Comparison of ENCODE assay signal across 22 mouse cellular contexts in genomic region chr19:3537658-3538057, GRCm38 (mm10). TPM values are rescaled to one million over a fixed set of nuclear protein-coding genes. Genes with fewer than 3 reads are reported as not detected.
DNase-seq lines count a peak whose midpoint lies in the region; ATAC-seq and TF ChIP-seq lines count a peak whose summit lies in the region.
"Had no signal": no experiment of that assay in that cellular context is flagged by ENCODE, and none has a peak within 500 bp of the region (broad histone marks: within the 10 kb centered on the region; RNA-seq: fewer than 3 reads in every experiment).

No protein-coding gene starts in this region.

- H3K9me3 ChIP-seq in ES-E14 (ENCODE audit: control insufficient read depth, insufficient read depth, low read depth, low read length), result no peaks in the 10 kb centered on the region
- H3K9me3 ChIP-seq: heart, embryonic 10.5 days; limb, embryonic 12.5 days; stomach, embryonic 15.5 days had no signal

- no peak for TF ChIP-seq CTCF in layer of hippocampus, adult 2 months (conservative IDR thresholded peaks at IDR 0.05)
- no peak for TF ChIP-seq CTCF in lung, adult 2 months (IDR thresholded peaks at IDR 0.05; ENCODE audit: insufficient read depth, low read length)

- 0 out of 2 replicates have a peak, but pooled peaks have one; percentile 39 for ATAC-seq in common myeloid progenitor, adult 5-6 weeks (replicated peaks; ENCODE audit: low read depth, poor library complexity, severe bottlenecking)
- peak; percentile 90 for ATAC-seq in monocyte, adult 5-6 weeks (replicated peaks; ENCODE audit: insufficient number of reproducible peaks, low FRiP score, low TSS enrichment, poor library complexity, severe bottlenecking)
- ATAC-seq: CD4-positive, CD25-positive, alpha-beta regulatory T cell, adult 4 months; hindbrain, postnatal 0 days; intestine, embryonic 16.5 days had no signal

- no peak overlapping the region for H3K9ac ChIP-seq in ES-E14 (ENCODE audit: insufficient read depth, low read depth, low read length, poor library complexity, severe bottlenecking)
- H3K9ac ChIP-seq: limb, embryonic 12.5 days; lung, embryonic 14.5 days; stomach, embryonic 15.5 days had no signal

- no peaks in the 10 kb centered on the region for H3K36me3 ChIP-seq in ES-E14 (ENCODE audit: control insufficient read depth, insufficient read depth, low read length, poor library complexity, severe bottlenecking)

- H3K4me1 ChIP-seq in ES-E14 (ENCODE audit: control insufficient read depth in 2 of 2, insufficient read depth in 2 of 2, low read length in 2 of 2, poor library complexity in 1 of 2), result peaks cover 0 to 7% of the 10 kb centered on the region in 2 experiments; a peak in 1 of 4 replicates
- peaks cover 14% of the 10 kb centered on the region for H3K4me1 ChIP-seq in lung, adult 2 months (ENCODE audit: control insufficient read depth, insufficient read depth, low read length)
- H3K4me1 ChIP-seq: forebrain, embryonic 10.5 days; limb, embryonic 12.5 days; stomach, embryonic 15.5 days had no signal

- H3K4me3 ChIP-seq in ES-E14 (ENCODE audit: insufficient read depth in 1 of 2, low read depth in 1 of 2, low read length in 2 of 2, poor library complexity in 1 of 2, severe bottlenecking in 1 of 2), result no peak overlapping the region
- no peak overlapping the region for H3K4me3 ChIP-seq in layer of hippocampus, adult 2 months
- no peak overlapping the region for H3K4me3 ChIP-seq in lung, adult 2 months (replicated peaks; ENCODE audit: extremely low read depth, low read depth, low read length)
- H3K4me3 ChIP-seq: forebrain, embryonic 10.5 days; heart, embryonic 10.5 days; limb, embryonic 12.5 days; stomach, embryonic 15.5 days had no signal

- DNase-seq in B cell, adult 2 months, result peak; percentile 35 to 43
- no peak for DNase-seq in ES-E14 (ENCODE audit: low read depth, low spot score)
- no peak for DNase-seq in layer of hippocampus, adult 2 months (ENCODE audit: low spot score in 2 of 2)
- DNase-seq in lung, adult 2 months, result no peak
- no peak for DNase-seq in testis, postnatal 14 days (ENCODE audit: low spot score)
- DNase-seq: cerebellum, adult 11-12 months; cerebellum, postnatal 10 days; gastrocnemius, postnatal 36 days; kidney, adult 9 months; kidney, postnatal 14 days; lung, embryonic 14.5 days; right cerebral cortex, postnatal 14 days; thymus, adult 2 months had no signal

- in situ Hi-C loops in ES-E14 (cut with MboI; ENCODE audit: low sequenced_read_pairs in 2 of 2, unreplicated experiment in 2 of 2), result no loop called here

- whole genome bisulfite sequencing in lung, adult 2 months, result 85% methylated on average over 6 of the region's 6 CpGs

- TF ChIP-seq POLR2A in lung, adult 2 months (IDR thresholded peaks at IDR 0.05; ENCODE audit: borderline replicate concordance, extremely low read depth, low read depth, low read length), result no peak

- peak overlapping the region; percentile 6; the same call in 1 of the 2 replicates for H3K27ac ChIP-seq in ES-E14 (ENCODE audit: insufficient read depth, low read depth, low read length, poor library complexity, severe bottlenecking)
- H3K27ac ChIP-seq in layer of hippocampus, adult 2 months, result no peak overlapping the region
- H3K27ac ChIP-seq: forebrain, embryonic 10.5 days; heart, embryonic 10.5 days; hindbrain, postnatal 0 days; limb, embryonic 12.5 days; stomach, embryonic 15.5 days had no signal

TF ChIP-seq in ES-E14, 5 proteins besides CTCF, POLR2A, EP300 and RAD21:
- TF ChIP-seq CHD2 (IDR thresholded peaks at IDR 0.05; ENCODE audit: low read depth, low read length), result no peak
- no peak for TF ChIP-seq ZC3H11A (IDR thresholded peaks at IDR 0.05; ENCODE audit: borderline replicate concordance, low read depth, low read length)
- no peak for TF ChIP-seq ZNF384 (IDR thresholded peaks at IDR 0.05; ENCODE audit: low read depth, low read length)

RNA-seq across cellular contexts. Expression of gene Ppp6r3, which starts 37.9 kb away (rescaled TPM):
- 104 and 117 TPM in 2 replicates for total RNA-seq in ES-E14 (2012; rRNA removed)
- total RNA-seq in common myeloid progenitor, adult 5-6 weeks (2017), result 92.6 and 111 TPM in 2 replicates
- total RNA-seq in monocyte, adult 5-6 weeks (2017), result 90.3 to 128 TPM (median 101 TPM) in 3 replicates
- 10 to 100 TPM; 82.7 to 88.5 TPM for total RNA-seq in layer of hippocampus, adult 2 months (2021)
- 43.5 and 55.6 TPM in 2 replicates for polyA plus RNA-seq in lung, adult 2 months (2012; rRNA removed)

Comparison
In these comparisons a context has a peak if more than half of its experiments do, and no peak if none do; other contexts are left out.
1. DNase-seq: peak in B cell, adult 2 months (2 of 2); none in ES-E14 (single experiment), layer of hippocampus, adult 2 months (0 of 2), lung, adult 2 months (single experiment) and testis, postnatal 14 days (single experiment).